In the genomic region with DNA sequence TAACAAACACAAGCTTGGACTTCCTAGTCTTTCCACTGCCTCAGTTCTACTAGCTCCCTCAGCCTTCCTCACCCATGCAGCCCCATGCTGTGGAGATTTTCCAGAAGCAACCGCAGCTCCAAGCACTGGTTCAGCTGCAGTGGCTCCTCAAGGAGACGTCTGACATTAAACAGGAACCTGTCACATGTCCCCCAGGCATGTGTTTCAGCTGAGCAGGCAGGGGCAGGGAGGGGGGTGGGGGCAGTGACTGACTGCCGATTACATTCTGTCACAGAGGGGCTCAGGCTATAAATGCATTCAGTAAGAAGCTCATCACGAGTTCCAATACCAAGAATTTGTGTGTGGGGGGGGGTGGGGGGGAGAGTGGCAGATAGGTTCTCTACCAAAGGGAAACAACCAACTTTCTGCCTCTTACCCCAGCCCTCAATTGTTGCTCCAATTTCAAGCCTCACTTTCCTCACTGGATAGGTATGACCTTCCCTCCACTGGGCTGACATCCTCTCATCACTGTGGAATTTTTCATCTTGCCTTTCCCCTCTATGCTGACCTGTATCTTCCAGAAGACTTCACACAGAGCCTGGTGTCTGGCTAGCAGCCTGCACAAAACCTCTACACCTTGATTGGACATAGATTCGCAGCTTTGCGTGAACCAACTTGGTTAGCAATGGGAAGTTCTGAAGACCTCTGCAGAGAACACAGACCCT, we compare ENCODE assay signal across 19 mouse cellular contexts. TPM values are rescaled to one million over a fixed set of nuclear protein-coding genes. Genes with fewer than 3 reads are reported as not detected.
A peak's percentile ranks its signal among the peaks of the same experiment; 100 is the strongest.
DNase-seq lines count a peak whose midpoint lies in the region; ATAC-seq lines count a peak whose summit lies in the region.
"Had no signal": no experiment of that assay in that cellular context is flagged by ENCODE, and none has a peak within 500 bp of the region (broad histone marks: within the 10 kb centered on the region; RNA-seq: fewer than 3 reads in every experiment).

No protein-coding gene starts in this region.

- peaks cover 17% of the 10 kb centered on the region for H3K27me3 ChIP-seq in heart, embryonic 10.5 days (ENCODE audit: insufficient read depth, poor library complexity, severe bottlenecking)
- no peaks in the 10 kb centered on the region for H3K27me3 ChIP-seq in embryonic facial prominence, embryonic 14.5 days (replicated peaks; ENCODE audit: control insufficient read depth, insufficient read depth, low read length)
- no peaks in the 10 kb centered on the region for H3K27me3 ChIP-seq in limb, embryonic 11.5 days (ENCODE audit: control insufficient read depth, insufficient read depth, low read length)
- H3K27me3 ChIP-seq in forebrain, embryonic 16.5 days (replicated peaks; ENCODE audit: control insufficient read depth, insufficient read depth, low read length), result no peaks in the 10 kb centered on the region
- H3K27me3 ChIP-seq: embryonic facial prominence, embryonic 15.5 days; midbrain, embryonic 12.5 days had no signal

- no peaks in the 10 kb centered on the region; the same call in 1 of the 2 replicates for H3K36me3 ChIP-seq in heart, embryonic 10.5 days
- H3K36me3 ChIP-seq in embryonic facial prominence, embryonic 14.5 days (ENCODE audit: control insufficient read depth, insufficient read depth, low read length), result no peaks in the 10 kb centered on the region
- H3K36me3 ChIP-seq in limb, embryonic 11.5 days (ENCODE audit: control insufficient read depth, insufficient read depth, low read length), result no peaks in the 10 kb centered on the region
- H3K36me3 ChIP-seq in forebrain, embryonic 16.5 days (ENCODE audit: control insufficient read depth, insufficient read depth), result peaks cover 11% of the 10 kb centered on the region; the same call in 1 of the 2 replicates
- H3K36me3 ChIP-seq: embryonic facial prominence, embryonic 15.5 days had no signal

- WGBS in heart, embryonic 10.5 days, result 31% methylated on average over 6 of the region's 6 CpGs
- WGBS in embryonic facial prominence, embryonic 14.5 days, result 43% methylated on average over 5 of the region's 6 CpGs
- 36% methylated on average over 6 of the region's 6 CpGs for WGBS in limb, embryonic 11.5 days
- WGBS in forebrain, embryonic 16.5 days, result 68% methylated on average over 6 of the region's 6 CpGs

- peak; percentile 91 for DNase-seq in heart, embryonic 10.5 days (ENCODE audit: low spot score)
- DNase-seq in heart, adult 11 months, result no peak
- DNase-seq in Muller cell, postnatal 12 days (ENCODE audit: inconsistent ontology term), result peak; percentile 12
- peak; percentile 55 for DNase-seq in embryonic facial prominence, embryonic 14.5 days (ENCODE audit: low spot score)
- no peak for DNase-seq in limb, embryonic 11.5 days (ENCODE audit: low spot score)
- DNase-seq in right cerebral cortex, postnatal 10 days (ENCODE audit: low spot score in 2 of 2), result no peak
- no peak for DNase-seq in T-cell, adult 2 months (ENCODE audit: low spot score)
- DNase-seq: B cell, adult 2 months; cerebellum, adult 18-20 months; gastrocnemius, postnatal 10 days; layer of hippocampus, adult 9-11 months; lung, embryonic 14.5 days; thymus, postnatal 36 days had no signal

- H3K4me3 ChIP-seq in heart, embryonic 10.5 days, result peak overlapping the region; percentile 12; the same call in 1 of the 2 replicates
- H3K4me3 ChIP-seq in embryonic facial prominence, embryonic 14.5 days (ENCODE audit: low read depth, low read length), result no peak overlapping the region
- H3K4me3 ChIP-seq in limb, embryonic 11.5 days (ENCODE audit: low read depth, low read length), result no peak overlapping the region
- no peak overlapping the region for H3K4me3 ChIP-seq in forebrain, embryonic 16.5 days (replicated peaks; ENCODE audit: low read length)
- H3K4me3 ChIP-seq: embryonic facial prominence, embryonic 15.5 days; midbrain, embryonic 12.5 days had no signal

- no peak overlapping the region for H3K9ac ChIP-seq in embryonic facial prominence, embryonic 14.5 days (ENCODE audit: low read depth, low read length)
- no peak overlapping the region for H3K9ac ChIP-seq in limb, embryonic 11.5 days (ENCODE audit: low read length)
- no peak overlapping the region for H3K9ac ChIP-seq in forebrain, embryonic 16.5 days (replicated peaks; ENCODE audit: low read depth, low read length)
- H3K9ac ChIP-seq: embryonic facial prominence, embryonic 15.5 days; lung, embryonic 14.5 days; midbrain, embryonic 12.5 days had no signal

- ATAC-seq in embryonic facial prominence, embryonic 14.5 days (ENCODE audit: low read depth), result peak; percentile 50; the same call in 1 of the 2 replicates
- peak; percentile 35; the same call in 1 of the 2 replicates for ATAC-seq in limb, embryonic 11.5 days (ENCODE audit: insufficient number of reproducible peaks, low FRiP score, low TSS enrichment, low read depth)
- no peak for ATAC-seq in forebrain, embryonic 16.5 days
- ATAC-seq: activated CD4-positive, CD25-positive, alpha-beta regulatory T cell, adult 4 months; forebrain, embryonic 14.5 days; hindbrain, embryonic 16.5 days had no signal

- no peak overlapping the region for H3K4me2 ChIP-seq in embryonic facial prominence, embryonic 14.5 days (ENCODE audit: low read depth, low read length)
- H3K4me2 ChIP-seq in limb, embryonic 11.5 days (ENCODE audit: low read depth, severe bottlenecking), result no peak overlapping the region
- H3K4me2 ChIP-seq in forebrain, embryonic 16.5 days (ENCODE audit: low read length), result no peak overlapping the region
- H3K4me2 ChIP-seq: embryonic facial prominence, embryonic 15.5 days; lung, embryonic 14.5 days; midbrain, embryonic 12.5 days had no signal

- H3K4me1 ChIP-seq in heart, embryonic 10.5 days, result peaks cover 73% of the 10 kb centered on the region
- peaks cover 3% of the 10 kb centered on the region; the same call in 1 of the 2 replicates for H3K4me1 ChIP-seq in embryonic facial prominence, embryonic 14.5 days (ENCODE audit: control insufficient read depth, insufficient read depth, low read length)
- H3K4me1 ChIP-seq in limb, embryonic 11.5 days (ENCODE audit: control insufficient read depth, insufficient read depth, low read length), result peaks cover 8% of the 10 kb centered on the region; the same call in 1 of the 2 replicates
- 0 out of 2 replicates have a peak, but pooled peaks cover 3% of the 10 kb centered on the region for H3K4me1 ChIP-seq in forebrain, embryonic 16.5 days (replicated peaks; ENCODE audit: control insufficient read depth, insufficient read depth, low read length)
- H3K4me1 ChIP-seq: midbrain, embryonic 12.5 days had no signal

- H3K9me3 ChIP-seq in heart, embryonic 10.5 days, result no peaks in the 10 kb centered on the region
- H3K9me3 ChIP-seq in embryonic facial prominence, embryonic 14.5 days (ENCODE audit: control insufficient read depth, low read length), result no peaks in the 10 kb centered on the region
- H3K9me3 ChIP-seq in limb, embryonic 11.5 days (ENCODE audit: control insufficient read depth, low read length), result no peaks in the 10 kb centered on the region
- no peaks in the 10 kb centered on the region for H3K9me3 ChIP-seq in forebrain, embryonic 16.5 days (ENCODE audit: control insufficient read depth, low read length)
- H3K9me3 ChIP-seq: embryonic facial prominence, embryonic 15.5 days; midbrain, embryonic 12.5 days had no signal

- H3K27ac ChIP-seq in heart, embryonic 10.5 days, result peak overlapping the region; percentile 71
- H3K27ac ChIP-seq in embryonic facial prominence, embryonic 14.5 days (replicated peaks; ENCODE audit: low read depth, low read length), result no peak overlapping the region
- H3K27ac ChIP-seq in limb, embryonic 11.5 days (replicated peaks; ENCODE audit: low read depth, low read length), result no peak overlapping the region
- H3K27ac ChIP-seq in forebrain, embryonic 16.5 days (ENCODE audit: low read length), result no peak overlapping the region
- H3K27ac ChIP-seq: embryonic facial prominence, embryonic 15.5 days; midbrain, embryonic 12.5 days had no signal

RNA-seq across cellular contexts. Expression of a gene that starts 56.3 kb away (rescaled TPM):
- 12.1 and 14.8 TPM in 2 replicates for polyA plus RNA-seq in heart, embryonic 10.5 days (2016; fragmentation: Nextera tagmentation; extraction: Ambion mirVana)
- 17.4 and 17.5 TPM in 2 replicates for polyA plus RNA-seq in embryonic facial prominence, embryonic 14.5 days (2014; fragmentation: Nextera tagmentation; extraction: Ambion mirVana)
- 8.5 TPM in 2 replicates for polyA plus RNA-seq in limb, embryonic 11.5 days (2014; fragmentation: Nextera tagmentation; extraction: Ambion mirVana)
- polyA plus RNA-seq in forebrain, embryonic 16.5 days (2015; fragmentation: Nextera tagmentation; extraction: Ambion mirVana), result 13.2 and 15.1 TPM in 2 replicates

Comparison
In these comparisons a context has a peak if more than half of its experiments do, and no peak if none do; other contexts are left out.
1. DNase-seq: peak in heart, embryonic 10.5 days (single experiment), Muller cell, postnatal 12 days (single experiment) and embryonic facial prominence, embryonic 14.5 days (single experiment); none in heart, adult 11 months (single experiment), limb, embryonic 11.5 days (single experiment), right cerebral cortex, postnatal 10 days (0 of 2) and T-cell, adult 2 months (single experiment).